Mouse (Mus musculus) forebrain, embryonic 14.5 days (tissue): ENCODE measurements around the gene Ninj2. TPM values are rescaled to one million over a fixed set of nuclear protein-coding genes. Genes with fewer than 3 reads are reported as not detected.
A peak's percentile ranks its signal among the peaks of the same experiment; 100 is the strongest.

Experiments used
- ATAC-seq: fragments of 200-750 bp; cut with Nextera tagmentation; 2 replicates; pipeline ENCODE4 v1.8.0; 2017; ENCODE audit warnings: mild to moderate bottlenecking, moderate library complexity
- DNase-seq: peaks from one replicate; pipeline ENCODE4 v3.0.0-alpha.2; 2015; ENCODE audit warnings: low spot score
- H3K27ac ChIP-seq: fragments of 300-500 bp; sonication (generic); 2 replicates; pipeline ENCODE4 v1.5.1; 2014; ENCODE audit warnings: low read depth, mild to moderate bottlenecking, control low read depth, low read length, moderate library complexity
- H3K27me3 ChIP-seq: fragments of 300-500 bp; sonication (generic); replicated peaks from 2 replicates; pipeline ENCODE4 v1.6.1; 2014; ENCODE audit warnings: low read length, control low read depth, mixed read lengths; ENCODE audit not compliant: control insufficient read depth, insufficient read depth
- H3K36me3 ChIP-seq: fragments of 300-500 bp; sonication (generic); 2 replicates; pipeline ENCODE4 v1.6.1; 2014; ENCODE audit warnings: low read length, control low read depth; ENCODE audit not compliant: control insufficient read depth, insufficient read depth
- H3K4me1 ChIP-seq: fragments of 300-500 bp; sonication (generic); 2 replicates; pipeline ENCODE4 v1.6.1; 2014; ENCODE audit warnings: antibody characterized with exemption, low read length, control low read depth; ENCODE audit not compliant: control insufficient read depth, insufficient read depth
- H3K4me2 ChIP-seq: fragments of 300-500 bp; sonication (generic); 2 replicates; pipeline ENCODE4 v1.6.1; 2014; ENCODE audit warnings: mild to moderate bottlenecking, control low read depth, low read length
- H3K4me3 ChIP-seq: fragments of 300-500 bp; sonication (generic); 2 replicates; pipeline ENCODE4 v1.5.1; 2014; ENCODE audit warnings: low read depth, low read length, control low read depth
- H3K9ac ChIP-seq: fragments of 300-500 bp; sonication (generic); 2 replicates; pipeline ENCODE4 v1.6.1; 2014; ENCODE audit warnings: mild to moderate bottlenecking, low read length, control low read depth, moderate library complexity
- H3K9me3 ChIP-seq: fragments of 300-500 bp; sonication (generic); replicated peaks from 2 replicates; pipeline ENCODE4 v1.6.1; 2016; ENCODE audit warnings: low read length, control low read depth, mixed read lengths; ENCODE audit not compliant: control insufficient read depth
- WGBS: fragments of 180-500 bp; shearing (Covaris S2); extraction: QIAGEN DNeasy Blood & Tissue Kit; methylation state at CpG from one replicate; pipeline ENCODE4 v1.1.7; 2014; 5-methylcytosine and 5-hydroxymethylcytosine counted together
- polyA plus RNA-seq: library from polyadenylated mRNA; unstranded; fragments of >200 nt; fragmentation: Nextera tagmentation; extraction: Ambion mirVana; gene quantifications from 2 replicates; pipeline ENCODE4 v1.2.1, GENCODE M21; 2014

Gene Ninj2
- polyA plus RNA-seq, 1 experiment from 2014 or later, result not detected

- ATAC-seq, result no peak
Observed at GRCm38 (mm10) chr6:120145439-120145838, 52.3 kb downstream of the Ninj2 start.

GRCm38 (mm10) chr6:120146676-120147075 is 53.5 kb downstream of the Ninj2 start:
- ATAC-seq, result no peak
- no peaks in the 10 kb centered on the region for H3K9me3 ChIP-seq
- H3K4me1 ChIP-seq, result no peaks in the 10 kb centered on the region
- no peak for DNase-seq
- no peak overlapping the region for H3K9ac ChIP-seq
- H3K36me3 ChIP-seq, result no peaks in the 10 kb centered on the region
- H3K27ac ChIP-seq, result no peak overlapping the region
- H3K4me2 ChIP-seq, result no peak overlapping the region
- 59% methylated on average over 10 of the region's 10 CpGs for WGBS
- no peak overlapping the region for H3K4me3 ChIP-seq
- no peaks in the 10 kb centered on the region for H3K27me3 ChIP-seq

More at GRCm38 (mm10) chr6:120145439-120145838, 52.3 kb downstream of the Ninj2 start:
- Histone ChIP-seq H3K4me2 (no peak overlapping the region), H3K36me3 (no peaks in the 10 kb centered on the region), H3K27me3 (no peaks in the 10 kb centered on the region), H3K27ac (no peak overlapping the region), H3K9me3 (no peaks in the 10 kb centered on the region), H3K4me1 (no peaks in the 10 kb centered on the region), H3K4me3 (no peak overlapping the region), H3K9ac (no peak overlapping the region)
- DNase-seq, result no peak
- WGBS, result 70% methylated on average over 1 of the region's 1 CpGs

GRCm38 (mm10) chr6:120147411-120147810 is 54.3 kb downstream of the Ninj2 start:
- peak; percentile 23 for DNase-seq
- 53% methylated on average over 8 of the region's 8 CpGs for WGBS
- Histone ChIP-seq H3K9me3 (no peaks in the 10 kb centered on the region), H3K36me3 (no peaks in the 10 kb centered on the region), H3K9ac (no peak overlapping the region), H3K4me1 (no peaks in the 10 kb centered on the region), H3K4me2 (no peak overlapping the region), H3K27ac (no peak overlapping the region), H3K4me3 (no peak overlapping the region), H3K27me3 (no peaks in the 10 kb centered on the region)
- no peak for ATAC-seq

- no peaks in the 10 kb centered on the region for H3K9me3 ChIP-seq
- no peaks in the 10 kb centered on the region for H3K27me3 ChIP-seq
- ATAC-seq (no peak), DNase-seq (no peak)
- no peaks in the 10 kb centered on the region for H3K4me1 ChIP-seq
- no peaks in the 10 kb centered on the region for H3K36me3 ChIP-seq
- H3K9ac ChIP-seq, result no peak overlapping the region
- H3K4me2 ChIP-seq, result no peak overlapping the region
- 84% methylated on average over 12 of the region's 12 CpGs for WGBS
- H3K27ac ChIP-seq, result no peak overlapping the region
- no peak overlapping the region for H3K4me3 ChIP-seq
Observed at GRCm38 (mm10) chr6:120148716-120149392, 55.7 kb downstream of the Ninj2 start.

GRCm38 (mm10) chr6:120149458-120150120 is 56.4 kb downstream of the Ninj2 start:
- 81% methylated on average over 12 of the region's 12 CpGs for WGBS
- no peak overlapping the region for H3K27ac ChIP-seq
- H3K9me3 ChIP-seq, result no peaks in the 10 kb centered on the region
- H3K4me3 ChIP-seq, result no peak overlapping the region
- no peaks in the 10 kb centered on the region for H3K36me3 ChIP-seq
- H3K27me3 ChIP-seq, result no peaks in the 10 kb centered on the region
- no peak overlapping the region for H3K9ac ChIP-seq
- no peak for ATAC-seq
- H3K4me1 ChIP-seq, result no peaks in the 10 kb centered on the region
- no peak for DNase-seq
- H3K4me2 ChIP-seq, result no peak overlapping the region

GRCm38 (mm10) chr6:120150206-120150605 is 57.1 kb downstream of the Ninj2 start:
- H3K27ac ChIP-seq, result no peak overlapping the region
- H3K4me1 ChIP-seq, result no peaks in the 10 kb centered on the region
- H3K27me3 ChIP-seq, result no peaks in the 10 kb centered on the region
- no peak overlapping the region for H3K4me3 ChIP-seq
- DNase-seq (no peak), ATAC-seq (no peak)
- H3K9ac ChIP-seq, result no peak overlapping the region
- H3K4me2 ChIP-seq, result no peak overlapping the region
- H3K9me3 ChIP-seq, result no peaks in the 10 kb centered on the region
- H3K36me3 ChIP-seq, result no peaks in the 10 kb centered on the region
- WGBS, result 90% methylated on average over 3 of the region's 3 CpGs

GRCm38 (mm10) chr6:120151616-120152053 is 58.5 kb downstream of the Ninj2 start:
- Histone ChIP-seq H3K27me3 (no peaks in the 10 kb centered on the region), H3K4me3 (no peak overlapping the region), H3K27ac (no peak overlapping the region), H3K9ac (no peak overlapping the region), H3K9me3 (no peaks in the 10 kb centered on the region), H3K4me2 (no peak overlapping the region), H3K4me1 (no peaks in the 10 kb centered on the region), H3K36me3 (no peaks in the 10 kb centered on the region)
- no peak for DNase-seq
- 62% methylated on average over 3 of the region's 3 CpGs for WGBS
- ATAC-seq, result no peak

- DNase-seq, result no peak
- WGBS, result 88% methylated on average over 24 of the region's 26 CpGs
- no peak for ATAC-seq
- no peak overlapping the region for H3K27ac ChIP-seq
- no peaks in the 10 kb centered on the region for H3K9me3 ChIP-seq
- H3K9ac ChIP-seq, result no peak overlapping the region
- H3K27me3 ChIP-seq, result no peaks in the 10 kb centered on the region
- no peak overlapping the region for H3K4me2 ChIP-seq
- peaks cover 4% of the 10 kb centered on the region; the same call in 1 of the 2 replicates for H3K4me1 ChIP-seq
- no peaks in the 10 kb centered on the region for H3K36me3 ChIP-seq
- no peak overlapping the region for H3K4me3 ChIP-seq
Observed at GRCm38 (mm10) chr6:120152739-120153696, 59.9 kb downstream of the Ninj2 start.
